Mouse (Mus musculus) C2C12 (cell line): ENCODE measurements around the gene Itpr1.

Experiments
- CTCF ChIP-seq: IDR thresholded peaks from one replicate; pipeline ENCODE4 v1.5.1; 2011; ENCODE audit not compliant: control insufficient read depth, insufficient read depth, insufficient read length
- MYOD1 ChIP-seq: IDR thresholded peaks from one replicate; pipeline ENCODE4 v1.6.1; 2011; ENCODE audit warnings: low read depth; ENCODE audit not compliant: control insufficient read depth, insufficient read length
- USF1 ChIP-seq: IDR thresholded peaks from one replicate; pipeline ENCODE4 v1.6.1; 2011; ENCODE audit warnings: low read depth, mild to moderate bottlenecking, control low read depth, moderate library complexity

DNA sequence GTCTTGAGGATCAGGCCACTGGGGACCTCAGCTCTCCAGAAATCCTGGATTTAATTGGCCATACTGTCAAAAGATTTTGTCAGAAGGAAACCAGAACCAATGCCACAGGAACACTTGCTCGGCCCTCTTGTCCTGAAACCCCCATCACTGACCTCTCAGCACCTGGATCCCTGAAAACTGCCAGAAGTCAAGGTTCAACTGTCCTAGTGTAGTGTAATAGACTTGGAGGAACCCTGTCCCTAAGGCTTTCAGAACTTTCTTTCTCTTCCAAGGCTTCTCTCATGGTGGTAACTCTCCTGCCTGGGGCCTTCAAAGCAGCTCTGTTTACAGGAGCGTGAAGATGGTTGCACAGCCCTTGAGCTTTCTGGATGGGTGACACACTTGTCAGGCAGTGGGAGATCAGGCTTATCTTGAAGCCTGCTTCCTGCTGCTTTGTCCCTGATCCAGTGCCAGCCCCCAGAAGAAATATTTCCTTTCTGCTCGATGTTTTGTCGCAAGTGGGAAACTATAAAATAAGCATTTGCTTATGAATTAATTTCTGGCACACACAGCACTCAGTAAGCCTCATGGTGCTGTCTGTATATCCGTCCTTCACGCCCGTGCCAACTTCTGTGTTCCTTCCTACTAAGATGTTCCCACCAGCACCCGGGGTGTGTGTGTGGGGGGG is 234.4 kb downstream of the Itpr1 start:
- TF ChIP-seq CTCF: no peak
- TF ChIP-seq MYOD1: no peak
- TF ChIP-seq USF1: no peak
